Mouse (Mus musculus): ENCODE measurements around the gene Alg14. TPM values are rescaled to one million over a fixed set of nuclear protein-coding genes. Genes with fewer than 3 reads are reported as not detected.

Alg14 gene
- total RNA-seq (2021), result 10 to 100 TPM; 12.3 to 13.3 TPM

- peak; percentile 82 to 87 for DNase-seq (ENCODE audit: extremely low spot score in 1 of 2, low spot score in 1 of 2)
Measured at GRCm38 (mm10) chr3:121291560-121292258, at the start of gene Alg14. Gene Alg14 (plus strand): TSS chr3:121291773.

DNA sequence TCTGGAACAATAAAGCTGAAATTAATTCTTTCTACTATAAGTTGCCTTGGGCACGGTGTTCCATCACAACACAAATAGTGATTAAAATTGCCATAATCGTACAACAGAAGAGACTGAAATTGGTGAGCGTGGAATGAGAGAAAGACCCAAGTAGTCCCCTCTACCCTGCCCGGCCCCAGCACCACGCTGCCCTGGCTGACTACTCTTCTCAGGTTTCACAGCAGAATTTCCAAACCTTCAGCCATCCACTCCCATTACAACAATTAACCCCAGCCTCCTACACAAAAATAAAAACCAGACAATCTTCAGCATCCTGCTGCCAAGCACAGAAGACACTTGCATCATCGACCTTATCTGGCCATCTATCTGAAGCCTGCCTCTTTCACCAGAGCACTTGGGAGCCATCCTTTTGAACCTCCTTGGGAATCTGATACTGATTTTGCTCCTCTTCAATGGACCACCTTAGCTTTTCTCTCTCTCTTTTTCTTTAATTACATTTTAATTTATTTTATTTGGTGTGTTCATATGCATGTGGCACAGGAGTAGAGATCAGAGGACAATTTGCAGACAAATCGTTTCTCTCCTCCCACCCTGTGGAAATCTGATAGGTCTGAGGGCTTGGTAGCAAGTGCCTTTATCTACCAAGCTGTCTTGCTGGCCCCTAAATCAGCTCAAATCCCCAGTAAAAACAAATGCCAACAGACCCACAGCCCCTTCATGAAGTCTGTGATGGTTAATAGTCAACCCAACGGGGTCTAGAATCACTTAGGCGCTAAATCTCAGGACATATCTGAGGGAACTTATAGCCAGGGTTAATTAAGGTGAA is 49.2 kb upstream of the Alg14 start:
- DNase-seq (ENCODE audit: extremely low spot score in 1 of 2, low spot score in 1 of 2), result no peak

DNA sequence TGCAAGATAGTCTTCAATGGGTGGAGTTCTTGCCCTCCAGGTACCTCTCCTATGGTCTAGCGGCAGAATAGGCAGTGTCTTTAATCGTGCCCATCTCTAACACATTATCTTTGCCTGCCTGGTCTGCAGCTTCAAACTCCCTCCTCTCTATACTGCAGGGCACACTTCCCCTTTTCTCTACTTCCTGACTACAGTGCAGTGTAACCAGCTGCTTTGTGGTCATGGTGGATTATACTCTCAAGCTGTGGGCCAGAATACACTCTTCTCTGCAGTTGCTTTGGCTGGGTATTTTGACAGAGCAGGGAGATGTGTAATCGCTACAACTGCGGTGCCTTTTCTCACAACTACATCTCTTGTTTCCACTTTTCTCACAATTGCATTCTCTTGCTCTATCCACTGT is 48.6 kb upstream of the Alg14 start:
- no peak for DNase-seq (ENCODE audit: extremely low spot score in 1 of 2, low spot score in 1 of 2)

DNA sequence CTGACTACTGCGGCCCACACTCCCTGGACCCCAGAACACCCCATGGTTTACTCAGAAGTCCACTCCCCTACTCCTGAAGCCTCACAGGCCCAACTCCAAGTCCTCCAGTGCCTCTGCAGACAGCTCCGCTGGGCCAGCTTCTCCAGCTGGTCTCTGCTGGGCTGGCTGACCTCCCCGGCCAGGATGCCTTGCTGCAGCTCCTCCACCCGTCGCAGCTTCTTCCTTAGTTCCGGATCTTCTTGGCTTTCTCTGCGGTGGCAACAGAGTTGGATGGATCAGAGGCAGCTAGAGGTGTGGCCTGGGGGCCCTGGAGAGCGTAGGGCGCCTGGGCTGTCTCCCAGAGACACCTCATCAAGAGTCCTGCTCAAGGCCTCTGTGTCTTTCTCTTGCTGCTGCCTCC is 41.5 kb upstream of the Alg14 start:
- no peak for DNase-seq (ENCODE audit: extremely low spot score in 1 of 2, low spot score in 1 of 2)

- DNase-seq (ENCODE audit: extremely low spot score in 1 of 2, low spot score in 1 of 2), result no peak
Measured at GRCm38 (mm10) chr3:121250576-121251433, 40.8 kb upstream of the Alg14 start.

DNA sequence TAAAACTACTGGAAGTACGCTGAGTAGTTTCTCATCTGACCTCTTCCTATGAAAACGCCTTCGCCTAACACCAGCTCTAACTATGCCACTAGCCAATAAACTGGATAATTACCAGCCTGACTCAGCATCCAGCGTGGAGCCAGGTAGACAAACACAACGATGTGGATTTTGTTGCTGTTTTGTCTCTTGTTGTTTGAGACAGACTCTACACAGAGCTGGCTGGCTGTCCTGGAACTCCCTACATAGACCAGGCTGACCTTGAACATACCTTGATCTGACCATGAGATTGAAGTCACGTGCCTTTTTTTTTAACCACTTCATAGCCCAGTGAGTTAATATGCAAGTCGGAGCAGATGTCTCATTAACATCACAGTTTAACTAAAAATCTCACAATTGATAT is 36.1 kb upstream of the Alg14 start:
- DNase-seq (ENCODE audit: extremely low spot score in 1 of 2, low spot score in 1 of 2), result no peak

GRCm38 (mm10) chr3:121256131-121256530 is 35.4 kb upstream of the Alg14 start:
- DNase-seq (ENCODE audit: extremely low spot score in 1 of 2, low spot score in 1 of 2), result no peak

DNA sequence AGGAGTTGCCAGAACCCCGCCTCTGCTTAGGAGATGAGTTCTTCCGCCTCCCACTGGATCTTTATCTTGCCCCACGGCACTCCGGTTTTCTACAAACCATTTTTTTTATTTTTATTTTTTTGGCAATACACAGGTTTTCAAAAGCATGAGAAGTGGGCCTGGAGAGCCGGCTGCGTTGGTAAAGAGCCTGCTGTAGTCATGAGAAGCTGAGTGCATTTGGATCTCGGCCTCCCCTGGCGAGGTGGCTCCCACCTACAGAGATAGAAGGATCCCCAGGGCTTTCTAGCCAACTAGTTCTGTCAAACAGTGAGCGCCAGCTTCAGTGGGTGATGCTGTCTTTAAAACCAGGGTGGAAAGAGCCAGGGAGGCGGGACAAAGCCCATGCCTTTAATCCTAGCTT is 34.2 kb upstream of the Alg14 start:
- DNase-seq (ENCODE audit: extremely low spot score in 1 of 2, low spot score in 1 of 2), result no peak

DNA sequence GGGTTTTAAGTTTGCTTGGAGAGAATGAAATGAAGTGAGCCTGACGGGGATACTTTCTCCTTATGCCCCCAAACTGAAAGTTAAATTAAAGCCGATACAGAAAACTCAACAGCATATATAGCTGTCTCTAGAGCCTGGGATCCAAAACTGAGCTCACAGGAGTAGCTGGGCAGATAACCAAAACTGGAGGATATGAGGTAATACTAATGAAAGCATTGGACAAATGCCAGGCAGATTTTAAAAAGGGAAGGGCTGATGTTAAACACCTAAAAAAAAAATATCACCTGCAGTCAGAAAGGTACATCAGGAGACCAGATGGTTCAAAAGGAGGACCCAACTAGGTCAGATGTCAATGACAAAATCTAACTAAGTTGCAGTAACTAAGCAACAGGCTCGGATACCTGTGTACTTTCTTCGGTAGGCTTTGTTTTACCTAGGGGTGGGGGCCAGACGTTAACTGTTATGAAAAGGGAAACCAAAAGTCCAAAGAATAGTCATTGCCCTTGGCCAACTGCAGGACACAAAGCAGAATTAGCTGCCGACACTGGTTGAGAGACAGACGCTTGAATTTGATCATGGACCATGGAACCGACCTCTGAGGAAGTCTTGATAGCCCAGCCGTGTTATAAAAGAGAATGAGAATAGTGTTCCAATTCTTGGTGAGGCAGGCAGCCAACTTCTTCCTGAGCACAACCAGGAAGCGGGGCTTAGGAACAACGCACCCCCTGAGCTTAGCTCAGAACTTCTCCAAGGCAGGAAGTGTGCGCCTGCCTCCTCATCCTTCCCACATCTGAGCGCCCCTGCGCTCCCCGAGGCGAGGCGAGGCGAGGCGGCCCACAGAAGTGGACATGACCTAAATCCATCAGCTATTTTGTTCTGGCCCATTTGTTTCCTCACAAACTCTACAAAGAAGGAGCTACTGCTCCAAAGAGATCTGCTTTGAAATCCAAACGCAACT is 32.8 kb upstream of the Alg14 start:
- DNase-seq (ENCODE audit: extremely low spot score in 1 of 2, low spot score in 1 of 2), result no peak

DNA sequence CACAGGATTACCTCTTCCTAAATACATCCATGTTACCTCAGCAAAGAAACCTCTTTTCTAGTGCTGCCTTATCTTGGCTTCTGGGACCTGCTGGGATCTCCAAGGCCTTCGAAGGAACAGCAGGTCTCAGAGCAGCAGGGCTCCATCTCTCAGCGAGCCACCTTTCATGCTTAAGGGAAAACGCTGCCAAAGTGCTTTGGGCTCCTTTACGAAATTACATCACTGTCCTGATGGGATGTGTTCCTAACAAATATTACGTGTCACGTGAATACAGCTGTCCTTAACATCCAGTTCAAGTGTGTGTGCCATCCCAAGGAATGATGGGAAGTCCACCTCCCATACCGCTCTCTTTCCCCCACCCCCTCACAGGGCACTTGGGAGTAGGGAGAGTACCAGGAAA is 31.5 kb upstream of the Alg14 start:
- no peak for DNase-seq (ENCODE audit: extremely low spot score in 1 of 2, low spot score in 1 of 2)

DNA sequence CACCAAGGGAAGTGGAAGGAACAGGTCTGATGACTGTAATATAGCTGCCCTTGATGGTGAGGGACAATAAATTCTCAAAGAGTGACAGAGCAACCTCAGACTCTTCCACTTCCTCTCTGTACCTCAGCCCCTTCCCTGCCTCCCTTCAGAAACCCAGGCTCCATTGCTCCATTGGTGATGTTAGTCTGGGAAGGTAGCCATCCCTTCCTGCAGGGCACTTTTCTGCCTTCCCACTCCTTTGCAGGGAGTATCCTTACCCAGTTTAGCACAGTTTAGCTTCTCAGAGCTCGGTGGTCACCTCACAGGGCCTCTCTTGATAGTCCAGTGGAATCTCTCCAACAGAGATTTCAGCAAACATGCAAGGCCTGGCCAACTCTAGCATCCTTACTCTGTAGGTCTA is 30.7 kb upstream of the Alg14 start:
- no peak for DNase-seq (ENCODE audit: extremely low spot score in 1 of 2, low spot score in 1 of 2)

- no peak for DNase-seq (ENCODE audit: extremely low spot score in 1 of 2, low spot score in 1 of 2)
Measured at GRCm38 (mm10) chr3:121261251-121261650, 30.3 kb upstream of the Alg14 start.

DNA sequence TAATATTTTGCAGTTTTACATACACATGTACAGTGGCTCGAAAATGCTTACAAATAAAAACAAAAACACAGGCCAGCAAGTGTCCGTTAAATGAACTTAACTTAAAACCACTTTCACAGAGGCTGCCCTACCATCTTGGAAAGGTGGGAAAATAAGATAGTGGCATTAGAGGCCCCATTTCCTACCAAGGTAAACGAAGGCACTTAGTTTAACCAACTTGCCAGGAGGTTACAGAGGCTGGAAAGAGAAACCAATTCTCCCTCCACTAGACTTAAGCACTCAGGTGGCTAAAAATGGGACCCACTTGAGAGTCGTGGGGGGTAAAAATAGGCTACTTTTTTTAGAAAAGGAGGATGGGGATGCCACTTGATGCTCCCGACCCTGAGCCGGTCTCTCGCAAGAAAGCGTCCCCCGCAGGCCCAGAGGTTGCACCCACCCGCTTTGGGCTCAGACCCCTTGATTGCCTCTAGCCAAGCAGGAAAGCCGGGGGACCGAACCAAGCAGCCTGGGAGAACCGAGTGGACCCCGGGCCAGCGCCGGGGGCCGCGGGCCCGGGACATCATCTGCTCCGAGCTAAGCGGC is 29.5 kb upstream of the Alg14 start:
- DNase-seq (ENCODE audit: extremely low spot score in 1 of 2, low spot score in 1 of 2), result no peak

DNA sequence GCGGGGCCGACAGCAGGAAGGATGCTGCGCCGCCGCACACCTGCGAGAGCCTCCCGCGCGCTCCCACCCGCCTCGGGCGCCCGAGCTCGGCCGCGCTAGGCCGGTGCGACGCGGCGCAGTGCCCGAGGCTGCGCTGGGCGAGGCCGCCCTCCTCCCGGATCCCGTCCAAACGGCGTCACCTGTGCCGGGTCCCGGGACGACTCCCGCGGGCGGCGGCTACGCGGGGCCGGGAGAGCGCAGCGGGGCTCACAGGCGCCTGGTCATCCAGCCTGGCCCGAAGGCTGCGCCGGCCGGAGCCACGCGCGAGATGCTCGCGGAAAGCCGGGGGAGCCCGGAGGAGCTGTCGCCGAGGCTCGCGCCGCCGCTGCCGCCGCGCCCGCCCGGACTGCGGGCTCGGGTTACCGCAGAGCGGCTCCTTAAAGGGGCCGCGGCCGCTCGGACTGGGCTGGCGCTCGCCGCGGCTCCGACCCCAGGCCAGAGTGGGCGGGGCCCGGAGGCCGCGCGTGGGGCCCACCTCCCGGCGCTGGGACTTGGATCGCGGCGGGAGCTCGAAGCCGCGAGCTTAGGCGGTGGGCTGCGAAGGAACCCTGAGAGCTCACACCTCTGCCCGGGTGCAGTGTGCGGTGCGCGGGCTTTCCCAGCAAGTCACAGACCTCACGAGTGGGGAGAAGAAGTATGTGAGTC is 28.9 kb upstream of the Alg14 start:
- peak; percentile 31 to 47 for DNase-seq (ENCODE audit: extremely low spot score in 1 of 2, low spot score in 1 of 2)

- peak in 1 of 2 experiments; percentile 37 for DNase-seq (ENCODE audit: extremely low spot score in 1 of 2, low spot score in 1 of 2)
Measured at GRCm38 (mm10) chr3:121263205-121263548, 28.4 kb upstream of the Alg14 start.

GRCm38 (mm10) chr3:121264242-121264641 is 27.3 kb upstream of the Alg14 start:
- DNase-seq (ENCODE audit: extremely low spot score in 1 of 2, low spot score in 1 of 2), result no peak

DNA sequence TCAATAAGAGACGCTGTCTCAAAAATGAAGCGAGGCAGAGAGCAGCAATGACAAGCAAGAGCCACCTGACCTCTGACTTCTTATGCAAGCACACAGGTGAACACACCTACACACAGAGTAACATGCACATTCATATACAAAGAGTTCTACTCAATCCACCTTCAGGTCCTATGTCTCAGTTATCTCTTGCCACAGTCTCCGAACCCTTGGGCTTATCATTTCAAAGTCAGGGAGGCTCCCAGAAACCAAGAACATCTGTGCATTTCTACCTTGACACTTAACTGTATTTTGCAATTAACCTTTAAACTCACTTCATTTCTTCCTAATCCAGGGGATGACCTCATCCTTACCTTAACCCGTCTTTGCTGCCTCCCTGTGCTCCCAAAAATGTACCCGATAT is 24.3 kb upstream of the Alg14 start:
- no peak for DNase-seq (ENCODE audit: extremely low spot score in 1 of 2, low spot score in 1 of 2)

DNA sequence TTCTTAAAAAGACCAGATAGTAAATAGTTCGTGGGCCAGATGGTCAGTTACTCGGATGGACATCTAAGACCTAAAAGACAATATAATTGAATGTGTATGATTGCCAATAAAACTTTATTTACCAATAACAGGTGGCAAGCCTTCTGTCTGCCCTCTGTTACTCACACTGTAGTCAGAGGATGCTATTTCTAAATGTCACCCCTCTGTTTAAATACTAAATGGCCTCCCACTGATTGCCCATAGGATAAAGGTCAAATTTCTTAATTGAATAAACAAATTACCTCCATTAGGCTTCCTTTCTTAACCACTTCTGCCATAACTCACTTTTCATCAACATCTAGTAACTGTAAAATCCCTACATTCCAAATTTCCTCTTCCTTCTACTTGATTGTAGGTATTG is 19.0 kb upstream of the Alg14 start:
- no peak for DNase-seq (ENCODE audit: extremely low spot score in 1 of 2, low spot score in 1 of 2)

- DNase-seq (ENCODE audit: extremely low spot score in 1 of 2, low spot score in 1 of 2), result no peak
Measured at GRCm38 (mm10) chr3:121274010-121274409, 17.6 kb upstream of the Alg14 start.
